Mouse (Mus musculus): ENCODE results near the gene Bcl9l.

Bcl9l gene

GRCm38 (mm10) chr9:44497624-44498377, 15.2 kb downstream of the Bcl9l start:
- DNase-seq (ENCODE audit: low read depth, low spot score) = peak; percentile 87

- DNase-seq (ENCODE audit: low read depth, low spot score) = peak; percentile 70
These were observed 16.1 kb downstream of the Bcl9l start for GRCm38 (mm10) chr9:44498421-44499355.

- DNase-seq (ENCODE audit: low read depth, low spot score) = no peak
These were observed 16.9 kb downstream of the Bcl9l start for GRCm38 (mm10) chr9:44499356-44500162.

GRCm38 (mm10) chr9:44500163-44500533, 17.5 kb downstream of the Bcl9l start:
- no peak for DNase-seq (ENCODE audit: low read depth, low spot score)

- DNase-seq (ENCODE audit: low read depth, low spot score) = no peak
These were observed 18.1 kb downstream of the Bcl9l start for GRCm38 (mm10) chr9:44500638-44501175.

- DNase-seq (ENCODE audit: low read depth, low spot score) = no peak
These were observed 18.7 kb downstream of the Bcl9l start for GRCm38 (mm10) chr9:44501206-44501879.

GRCm38 (mm10) chr9:44502006-44502405, 19.4 kb downstream of the Bcl9l start:
- DNase-seq (ENCODE audit: low read depth, low spot score) = peak; percentile 85

- no peak for DNase-seq (ENCODE audit: low read depth, low spot score)
These were observed 22.5 kb downstream of the Bcl9l start for GRCm38 (mm10) chr9:44504893-44505823.

GRCm38 (mm10) chr9:44505824-44506467, 23.3 kb downstream of the Bcl9l start:
- peak; percentile 30 for DNase-seq (ENCODE audit: low read depth, low spot score)

- DNase-seq (ENCODE audit: low read depth, low spot score) = no peak
These were observed 23.9 kb downstream of the Bcl9l start for GRCm38 (mm10) chr9:44506566-44506965.

GRCm38 (mm10) chr9:44507345-44507744, 24.7 kb downstream of the Bcl9l start:
- DNase-seq (ENCODE audit: low read depth, low spot score) = no peak

- DNase-seq (ENCODE audit: low read depth, low spot score) = no peak
These were observed 25.5 kb downstream of the Bcl9l start for GRCm38 (mm10) chr9:44508124-44508619.

- no peak for DNase-seq (ENCODE audit: low read depth, low spot score)
These were observed 26.3 kb downstream of the Bcl9l start for GRCm38 (mm10) chr9:44508721-44509486.

- DNase-seq (ENCODE audit: low read depth, low spot score) = peak; percentile 86
These were observed 27.1 kb downstream of the Bcl9l start for GRCm38 (mm10) chr9:44509487-44510354.

GRCm38 (mm10) chr9:44510355-44510871, 27.8 kb downstream of the Bcl9l start:
- no peak for DNase-seq (ENCODE audit: low read depth, low spot score)

GRCm38 (mm10) chr9:44510872-44511601, 28.4 kb downstream of the Bcl9l start:
- DNase-seq (ENCODE audit: low read depth, low spot score) = no peak

Measured in ZHBTc4 (cell line).